Mouse (Mus musculus) thymus, postnatal 14 days (tissue): Measurements from ENCODE around the gene Gstp1.

Source experiments
- DNase-seq: peaks from one replicate; pipeline ENCODE4 v3.0.0; 2021

Gene Gstp1

DNA sequence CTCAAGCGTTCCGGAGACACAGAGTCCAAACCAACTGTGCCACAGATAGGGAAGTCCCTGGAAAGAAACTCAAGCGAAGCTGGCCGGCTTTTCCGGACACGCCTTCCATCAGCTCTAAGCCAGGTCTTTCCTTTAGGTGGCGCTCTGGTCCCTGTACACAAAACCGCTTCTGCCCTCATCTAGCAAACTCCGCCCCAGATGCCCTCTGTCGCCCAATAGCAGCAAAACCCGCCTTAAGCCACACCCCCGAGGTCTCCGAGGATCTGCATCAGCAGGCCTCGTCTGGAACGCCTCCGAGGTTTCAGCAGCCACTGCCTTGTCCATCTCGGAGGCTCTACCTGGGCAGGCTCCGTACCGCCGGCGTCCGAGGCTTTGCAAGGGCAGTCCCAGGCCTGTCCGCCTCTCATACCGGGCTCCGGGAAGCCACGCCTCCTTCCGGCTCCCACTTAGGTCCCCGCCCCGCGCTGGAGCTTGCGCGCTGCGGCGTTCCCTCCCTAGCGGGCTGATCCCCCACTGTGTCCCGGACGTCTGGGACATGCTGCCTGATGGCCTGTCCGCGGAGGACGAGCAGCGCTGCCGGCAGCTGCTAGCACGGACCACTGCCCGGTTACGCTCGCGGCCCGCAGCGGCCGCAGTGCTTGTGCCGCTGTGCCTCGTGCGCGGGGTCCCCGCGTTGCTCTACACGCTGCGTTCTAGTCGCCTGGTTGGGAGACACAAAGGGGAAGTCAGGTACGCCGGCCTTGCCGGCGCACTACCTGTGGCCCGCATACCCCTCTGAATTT is 37.5 kb downstream of the Gstp1 start, which contains the start of the genes Nudt8 and Gm49405:
Gene Nudt8, plus strand, starts transcription at position 462 of the 782 bp plus-strand sequence.
Gene Gm49405, plus strand, starts transcription at position 508 of the 782 bp plus-strand sequence.
- peak; percentile 95 for DNase-seq

DNA sequence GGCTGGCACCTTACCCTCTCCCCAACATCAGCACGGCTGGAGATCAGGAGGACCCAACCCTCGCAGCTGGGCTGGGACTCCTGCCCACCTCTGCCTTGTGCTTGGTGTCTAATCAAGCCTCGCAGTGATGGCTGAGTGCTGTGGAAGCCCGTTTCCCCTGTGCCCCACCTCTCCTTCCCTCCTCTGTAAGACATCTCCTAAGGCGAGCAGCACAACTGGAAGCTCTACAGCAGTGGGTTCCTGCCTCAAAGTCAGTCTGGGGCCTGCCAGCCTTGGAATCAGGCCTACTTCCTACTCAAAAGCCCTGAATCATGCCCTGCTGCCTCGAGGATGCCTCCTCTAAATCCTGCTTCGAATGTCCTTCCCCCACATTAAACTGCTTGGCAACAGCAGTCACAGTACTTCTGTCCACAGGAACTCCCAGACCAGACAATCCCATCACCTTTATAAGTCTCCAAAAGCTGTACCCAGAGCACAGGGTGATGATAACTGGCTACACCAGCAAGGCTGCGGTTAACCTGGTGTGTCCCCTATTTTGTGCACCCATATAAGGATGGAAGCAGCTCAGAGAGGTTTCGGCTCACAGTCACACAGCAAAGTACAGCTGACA is 38.6 kb downstream of the Gstp1 start:
- no peak for DNase-seq

DNA sequence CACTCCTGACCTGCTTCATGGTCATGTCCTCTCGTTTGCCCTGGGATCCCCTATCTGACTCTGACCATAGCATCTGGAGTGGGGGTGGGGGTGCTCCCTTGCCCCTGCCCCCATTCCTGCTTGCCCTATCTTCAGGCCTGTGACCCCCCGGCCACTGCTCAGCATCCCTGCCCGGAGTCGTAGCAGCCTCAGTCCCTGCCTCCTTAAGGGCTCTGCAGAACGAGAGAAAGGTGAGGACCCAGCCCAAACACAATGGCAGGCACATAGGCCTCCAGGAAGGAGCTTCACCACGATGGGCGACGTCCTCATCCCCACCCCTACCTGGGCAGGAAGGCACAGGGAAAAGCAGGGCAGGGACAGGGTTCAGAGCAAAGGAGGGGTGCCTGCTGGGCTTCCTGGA is 39.5 kb downstream of the Gstp1 start:
- DNase-seq, result no peak

DNA sequence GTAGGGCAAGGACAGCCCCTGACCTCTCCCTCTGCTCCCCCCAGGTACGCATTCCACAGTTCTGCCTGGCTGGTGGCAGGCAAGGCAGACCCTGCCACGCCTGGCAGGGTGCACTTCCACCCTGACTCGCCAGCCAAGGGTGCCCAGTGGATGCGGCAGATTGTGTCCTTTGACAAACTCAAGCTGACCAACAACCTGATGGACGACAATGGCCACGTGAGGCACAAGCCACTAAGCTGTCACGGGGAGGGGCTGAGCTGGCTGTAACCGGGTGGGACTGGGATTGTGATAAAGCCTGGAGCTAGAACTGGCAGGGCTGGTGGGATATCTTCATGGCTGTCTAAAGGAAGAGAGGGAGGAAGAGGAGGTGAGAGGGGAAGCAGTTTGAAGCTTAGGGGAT is 40.6 kb downstream of the Gstp1 start:
- DNase-seq, result no peak

DNA sequence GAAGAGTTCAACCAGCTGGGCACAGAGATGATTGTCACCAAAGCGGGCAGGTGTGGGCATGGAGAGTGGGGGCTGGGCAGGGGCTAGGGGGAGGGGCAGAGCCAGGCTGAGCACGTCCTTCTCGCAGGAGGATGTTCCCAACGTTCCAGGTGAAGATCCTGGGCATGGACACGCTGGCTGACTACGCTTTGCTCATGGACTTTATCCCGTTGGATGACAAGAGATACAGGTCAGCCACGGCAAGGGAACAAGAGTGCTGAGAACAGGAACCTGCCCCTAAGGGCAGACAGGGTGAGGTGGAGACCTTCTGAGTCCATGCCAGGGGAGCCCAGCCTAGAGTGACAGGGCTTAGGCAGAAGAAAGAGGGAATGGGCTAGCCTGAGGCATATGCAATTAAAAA is 41.0 kb downstream of the Gstp1 start:
- DNase-seq, result no peak

DNA sequence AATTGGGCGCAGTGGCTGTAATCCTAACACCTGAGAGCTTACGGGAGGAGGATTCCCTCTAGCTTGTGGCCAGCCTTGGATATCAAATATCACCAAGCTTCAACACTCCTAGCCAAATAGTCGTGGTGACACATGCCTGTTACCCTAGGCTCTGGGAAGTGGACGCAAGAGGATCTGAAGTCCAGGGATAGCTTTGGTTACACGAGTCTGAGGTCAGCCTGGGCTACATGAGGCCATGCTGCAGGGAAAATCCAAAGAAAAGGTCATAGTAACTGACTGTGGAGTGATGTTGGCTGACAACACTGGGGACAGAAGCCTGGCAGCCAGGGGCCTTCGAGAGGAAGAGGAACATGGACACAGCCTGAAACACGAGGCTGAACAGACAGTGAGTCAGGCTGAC is 41.7 kb downstream of the Gstp1 start:
- DNase-seq, result no peak

DNA sequence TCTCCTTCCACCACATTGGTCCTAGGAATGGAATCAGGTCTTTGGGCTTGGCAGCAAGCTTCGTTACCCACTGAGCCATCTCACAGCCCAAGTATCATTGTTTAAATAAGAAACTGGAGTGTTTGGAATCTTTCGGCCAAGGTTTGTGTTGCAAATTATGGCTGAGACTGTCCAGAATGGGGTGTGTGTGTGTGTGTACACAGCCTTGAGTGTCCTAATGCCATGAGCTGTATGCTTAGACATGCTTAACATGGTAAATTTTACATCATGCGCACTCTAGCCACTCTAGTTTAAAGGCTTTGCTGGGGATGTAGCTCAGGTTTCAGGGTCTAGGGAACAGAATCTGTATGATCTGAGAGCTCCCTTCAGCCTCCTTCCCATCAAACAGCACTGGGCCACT is 42.3 kb downstream of the Gstp1 start:
- no peak for DNase-seq

- DNase-seq, result no peak
Observed at GRCm38 (mm10) chr19:3994932-3995331, 42.9 kb downstream of the Gstp1 start.

GRCm38 (mm10) chr19:3992416-3992815 is 45.4 kb downstream of the Gstp1 start, which contains the start of gene Tbx10:
TSS of gene Tbx10 (plus strand) at chr19:3992752.
- DNase-seq, result no peak

GRCm38 (mm10) chr19:3991966-3992365 is 45.8 kb downstream of the Gstp1 start:
- DNase-seq, result no peak

DNA sequence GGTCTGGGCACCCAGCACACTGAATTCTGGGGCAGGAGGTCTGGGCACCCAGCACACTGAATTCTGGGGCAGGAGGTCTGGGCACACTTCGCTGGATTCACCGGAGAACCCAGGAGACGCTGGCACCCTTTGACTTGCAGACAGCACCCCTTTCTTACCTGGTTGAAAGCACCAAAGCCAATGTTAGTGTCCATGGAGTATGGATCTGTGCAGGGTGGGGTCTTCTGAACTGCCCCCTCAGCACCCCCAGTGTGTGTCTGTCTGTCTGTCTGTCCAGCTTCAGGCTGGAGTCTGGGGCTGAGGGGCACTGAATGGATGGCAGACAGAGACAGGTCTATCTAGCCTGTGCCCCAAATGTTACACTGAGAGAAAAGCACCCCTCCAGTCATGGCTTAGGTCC is 46.2 kb downstream of the Gstp1 start:
- DNase-seq, result no peak

GRCm38 (mm10) chr19:3990804-3991203 is 47.0 kb downstream of the Gstp1 start:
- DNase-seq, result no peak

GRCm38 (mm10) chr19:3988750-3989149 is 49.0 kb downstream of the Gstp1 start:
- DNase-seq, result no peak

GRCm38 (mm10) chr19:3988066-3988465 is 49.7 kb downstream of the Gstp1 start:
- DNase-seq, result no peak

- no peak for DNase-seq
Observed at GRCm38 (mm10) chr19:3986334-3986733, 51.5 kb downstream of the Gstp1 start, which contains the start of gene Acy3. TSS of gene Acy3 (plus strand) at chr19:3986570.
